Mouse (Mus musculus) ES-Bruce4 (cell line): ENCODE data around the gene Lnx2. TPM values are rescaled to one million over a fixed set of nuclear protein-coding genes. Genes with fewer than 3 reads are reported as not detected.

Experiments
- H3K27ac ChIP-seq: 2 replicates; pipeline ENCODE4 v1.5.1; 2012; ENCODE audit warnings: low read length, inconsistent platforms; ENCODE audit not compliant: insufficient read depth
- H3K27me3 ChIP-seq: 2 replicates; pipeline ENCODE4 v1.6.1; 2012; ENCODE audit warnings: mild to moderate bottlenecking, low read length, inconsistent platforms; ENCODE audit not compliant: control insufficient read depth, poor library complexity, insufficient read depth, severe bottlenecking
- H3K36me3 ChIP-seq: 2 replicates; pipeline ENCODE4 v1.6.1; 2012; ENCODE audit warnings: inconsistent platforms, mild to moderate bottlenecking, low read length, moderate library complexity; ENCODE audit not compliant: control insufficient read depth, poor library complexity, insufficient read depth, severe bottlenecking
- H3K4me1 ChIP-seq: one replicate; pipeline ENCODE4 v1.8.1; 2011; ENCODE audit warnings: low read length; ENCODE audit not compliant: control insufficient read depth, insufficient read depth
- H3K4me3 ChIP-seq: 2 replicates; pipeline ENCODE4 v1.5.1; 2011; ENCODE audit warnings: low read depth, mild to moderate bottlenecking, low read length
- H3K9ac ChIP-seq: 2 replicates; pipeline ENCODE4 v1.6.1; 2012; ENCODE audit warnings: low read depth, mild to moderate bottlenecking, inconsistent platforms; ENCODE audit not compliant: poor library complexity, severe bottlenecking
- H3K9me3 ChIP-seq: replicated peaks from 2 replicates; pipeline ENCODE4 v1.6.1; 2012; ENCODE audit warnings: mild to moderate bottlenecking, low read length, inconsistent platforms; ENCODE audit not compliant: control insufficient read depth, poor library complexity, insufficient read depth, severe bottlenecking
- CTCF ChIP-seq: IDR thresholded peaks from one replicate; pipeline ENCODE4 v1.8.1; 2011; ENCODE audit warnings: low read depth, low read length
- EP300 ChIP-seq: IDR thresholded peaks from 2 replicates; pipeline ENCODE4 v1.6.1; 2011; ENCODE audit warnings: low read depth, low read length; ENCODE audit not compliant: insufficient read depth
- POLR2A ChIP-seq: IDR thresholded peaks from one replicate; pipeline ENCODE4 v1.8.1; 2011; ENCODE audit warnings: low read length; ENCODE audit not compliant: insufficient read depth
- polyA plus RNA-seq: library from polyadenylated mRNA; stranded (reverse); fragments of >200 nt; gene quantifications from 2 replicates; pipeline ENCODE4 v1.2.4, GENCODE M21; 2011; ENCODE audit warnings: low read depth; ENCODE audit not compliant: missing spikeins, insufficient read depth, insufficient read length

The Lnx2 gene
- polyA plus RNA-seq, 1 experiment = 9.0 TPM

- Histone ChIP-seq H3K9me3 (no peaks in the 10 kb centered on the region), H3K4me1 (peaks cover 5% of the 10 kb centered on the region), H3K4me3 (no peak overlapping the region), H3K9ac (no peak overlapping the region), H3K27ac (no peak overlapping the region), H3K36me3 (no peaks in the 10 kb centered on the region), H3K27me3 (no peaks in the 10 kb centered on the region)
- no peak for TF ChIP-seq EP300
- TF ChIP-seq CTCF = no peak
- TF ChIP-seq POLR2A = no peak
Observed at GRCm38 (mm10) chr5:146968695-146969393, 107.5 kb downstream of the Lnx2 start.

Other genes with a start within 250 kb of the Lnx2 start
- 77.5 and 85.8 TPM in 2 replicates for gene Rpl21, start 243.7 kb downstream of the Lnx2 start, polyA plus RNA-seq
- gene Rasl11a, start 231.5 kb downstream of the Lnx2 start, polyA plus RNA-seq = 3.2 and 3.8 TPM in 2 replicates
- gene Gtf3a, start 127.9 kb downstream of the Lnx2 start, polyA plus RNA-seq = 75.9 and 80.6 TPM in 2 replicates
- 14.7 and 16.5 TPM in 2 replicates for gene Mtif3, start 112.8 kb downstream of the Lnx2 start, polyA plus RNA-seq
- gene Polr1d, start 464 bp upstream of the Lnx2 start, polyA plus RNA-seq = 149 and 155 TPM in 2 replicates
- not detected in 2 replicates for gene Gsx1, start 112.1 kb upstream of the Lnx2 start, polyA plus RNA-seq
- gene Pdx1, start 193.4 kb upstream of the Lnx2 start, polyA plus RNA-seq = not detected in 2 replicates
- gene Cdx2, start 230.7 kb upstream of the Lnx2 start, polyA plus RNA-seq = 0.70 and 1.1 TPM in 2 replicates
- not detected in 2 replicates for gene Urad, start 245.9 kb upstream of the Lnx2 start, polyA plus RNA-seq